Mouse (Mus musculus) olfactory bulb, adult 2 months (tissue): Measurements from ENCODE around the gene Depdc1b.

ENCODE experiments used
- CTCF ChIP-seq: fragments of 200-500 bp; IDR thresholded peaks from 2 replicates; pipeline ENCODE4 v1.5.1; 2012; ENCODE audit warnings: low read depth, mild to moderate bottlenecking, low read length, moderate library complexity; ENCODE audit not compliant: insufficient read depth
- POLR2A ChIP-seq: fragments of 200-500 bp; IDR thresholded peaks from 2 replicates; pipeline ENCODE4 v1.6.1; 2012; ENCODE audit warnings: mild to moderate bottlenecking, low read depth, low read length, moderate library complexity; ENCODE audit not compliant: insufficient read depth

DNA sequence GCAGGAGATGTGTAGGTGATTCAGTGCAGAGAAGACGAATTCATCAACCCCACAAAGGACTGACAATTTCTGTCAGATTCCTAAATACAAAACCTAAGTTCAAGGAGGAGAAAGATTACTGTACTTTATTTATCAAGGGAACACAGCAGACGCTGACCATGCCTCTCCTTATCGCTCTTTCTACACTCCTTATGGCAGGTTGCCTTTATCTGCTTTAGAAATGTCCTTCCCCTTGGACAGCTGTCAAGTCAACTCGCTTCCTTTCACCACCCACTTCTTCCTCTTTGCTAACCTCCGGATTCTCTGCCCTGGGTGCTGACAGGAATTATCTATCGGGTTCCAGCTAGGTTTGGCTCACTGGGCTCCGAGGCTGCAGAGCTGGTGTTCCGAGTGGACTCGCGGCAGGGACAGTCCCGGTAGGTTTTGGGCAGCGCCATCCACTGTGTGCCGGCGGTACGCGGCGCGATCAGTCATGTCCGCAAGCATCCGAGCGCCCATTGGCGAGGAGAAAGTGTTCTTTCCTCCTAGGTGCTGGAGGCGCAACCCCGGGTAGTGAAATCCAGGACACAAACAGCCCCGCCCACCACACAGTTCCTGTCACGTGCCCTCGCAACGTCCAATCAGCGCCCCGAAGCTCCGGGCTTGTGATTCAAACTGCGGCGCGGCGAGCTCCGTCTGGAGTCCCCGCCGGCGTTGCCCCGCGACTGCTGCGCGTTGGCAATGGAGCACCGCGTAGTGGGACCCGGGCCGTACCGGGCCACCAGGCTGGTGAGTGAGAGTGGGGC, at the start of gene Depdc1b:
- TF ChIP-seq POLR2A (no peak), CTCF (no peak)
